Mouse (Mus musculus) lung, postnatal 25 days (tissue): ENCODE results near the gene Zfp503.

Experiments
- DNase-seq: peaks from one replicate; pipeline ENCODE4 v3.0.0; 2022; ENCODE audit warnings: low spot score

The Zfp503 gene

DNA sequence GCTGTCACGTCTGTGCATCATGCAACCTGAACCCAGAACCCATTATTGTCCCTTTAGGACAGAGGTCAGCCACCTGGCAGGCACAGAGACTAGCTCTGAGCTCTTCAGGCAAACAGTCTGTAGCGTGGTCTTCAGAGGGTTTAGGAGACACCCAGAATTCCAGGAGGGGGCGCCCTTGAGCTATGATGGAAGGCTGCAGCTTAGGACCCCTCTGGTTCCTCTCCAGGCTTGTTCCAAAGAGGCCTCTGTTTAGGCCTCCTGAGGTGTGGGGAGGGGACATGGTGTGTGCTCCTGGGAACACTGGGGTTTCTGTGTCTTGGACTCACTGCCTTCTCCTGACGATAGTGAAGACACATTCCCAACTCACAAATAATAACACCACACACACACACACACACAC, 20.4 kb downstream of the Zfp503 start:
- DNase-seq, result peak; percentile 74

DNA sequence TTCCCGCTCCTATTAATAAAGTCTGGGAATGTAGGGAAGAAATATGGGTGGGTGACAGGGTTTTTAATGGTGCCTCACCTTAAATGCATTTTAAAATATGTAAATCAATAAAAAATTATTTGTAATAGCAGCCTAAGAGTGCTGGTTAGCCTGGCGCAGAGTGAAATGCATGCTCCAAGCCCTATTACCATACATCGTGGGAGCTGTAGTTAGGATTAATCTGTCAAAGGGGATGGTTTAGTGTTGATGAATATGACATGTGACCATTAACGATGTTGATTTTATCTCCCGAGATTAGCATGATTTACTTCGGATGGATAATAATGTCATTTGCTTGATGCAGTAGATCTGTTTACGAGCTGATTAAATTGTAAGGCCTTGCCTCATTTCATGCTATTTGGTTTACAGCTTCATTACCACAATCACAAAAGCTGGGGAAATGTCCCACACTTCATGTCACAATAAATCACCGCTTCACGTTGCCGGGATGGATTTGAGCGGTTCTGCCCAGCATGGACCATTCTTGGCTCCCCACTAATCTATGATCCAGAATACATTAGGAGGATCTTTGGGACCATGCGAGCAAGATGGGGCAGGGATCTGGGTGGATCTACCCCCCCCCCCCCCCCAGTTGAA, 21.9 kb downstream of the Zfp503 start:
- DNase-seq, result no peak

DNA sequence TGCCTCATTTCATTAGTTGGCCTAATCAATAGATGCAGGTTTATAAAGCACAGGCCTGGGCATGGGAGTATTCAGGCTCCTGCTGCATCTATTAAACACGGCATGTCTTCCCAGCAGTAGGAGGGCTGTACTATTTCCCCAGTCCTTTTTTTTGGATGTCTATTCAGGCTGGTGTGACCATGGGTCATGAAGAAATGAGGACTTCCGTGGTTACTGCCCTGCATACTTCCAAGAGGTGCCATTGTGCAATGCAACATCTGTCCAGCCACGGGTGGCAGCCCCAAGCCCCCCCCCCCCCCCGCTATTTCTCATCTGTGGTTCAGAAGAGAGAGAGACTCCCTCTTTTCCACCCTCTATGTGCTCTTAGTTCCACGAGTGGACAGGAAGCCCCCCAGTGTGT, 23.1 kb downstream of the Zfp503 start:
- DNase-seq, result no peak

DNA sequence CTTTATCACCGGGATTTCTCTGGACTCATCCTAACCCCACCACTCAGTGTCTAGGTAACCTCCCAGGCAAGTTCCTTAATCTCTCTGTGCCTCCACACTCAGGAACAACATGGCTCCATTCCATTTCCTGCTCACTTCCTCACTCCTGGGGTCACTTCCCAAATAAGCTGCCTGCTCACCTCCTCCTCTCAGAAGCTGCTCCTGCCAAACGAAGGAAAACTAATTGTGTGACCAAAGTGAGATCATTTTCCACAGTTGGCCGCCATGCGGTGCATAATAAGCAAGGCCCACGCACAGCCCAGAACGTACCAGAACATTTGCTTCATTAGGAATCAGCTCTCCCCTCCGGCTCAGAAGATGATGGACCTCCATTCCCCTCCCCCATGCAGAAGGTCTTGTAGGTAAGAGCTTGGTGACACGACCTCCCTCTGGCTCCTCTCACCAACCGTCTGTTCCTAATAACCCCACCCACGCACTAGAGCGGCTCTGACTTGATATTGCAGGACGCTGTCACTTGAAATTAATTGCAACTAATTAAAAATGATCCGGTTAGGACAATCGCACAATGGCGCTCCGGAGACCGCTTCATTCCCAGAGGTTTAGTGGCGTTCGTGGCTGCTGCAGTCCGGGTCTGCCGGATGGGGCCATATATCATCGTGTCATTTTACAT, 26.9 kb downstream of the Zfp503 start:
- DNase-seq, result no peak

DNA sequence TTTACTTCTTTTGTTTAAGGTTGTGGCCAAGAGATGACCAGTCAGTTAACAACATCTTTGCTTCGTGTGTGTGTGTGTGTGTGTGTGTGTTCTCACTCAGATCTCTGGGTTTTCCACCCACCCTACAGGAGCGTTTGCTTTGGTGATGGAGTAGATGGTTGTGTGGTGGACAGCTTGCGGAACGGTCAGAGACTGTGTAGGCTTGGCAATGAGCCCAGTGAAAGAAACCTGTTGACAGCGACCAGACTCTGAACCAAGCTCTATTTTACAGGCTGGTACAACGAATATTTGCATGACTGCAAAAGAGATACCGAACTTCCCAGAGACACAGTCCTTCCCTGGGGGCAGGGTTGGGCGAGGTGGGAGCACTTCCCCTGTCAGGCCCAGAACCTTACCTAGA, 30.2 kb downstream of the Zfp503 start:
- DNase-seq, result no peak

DNA sequence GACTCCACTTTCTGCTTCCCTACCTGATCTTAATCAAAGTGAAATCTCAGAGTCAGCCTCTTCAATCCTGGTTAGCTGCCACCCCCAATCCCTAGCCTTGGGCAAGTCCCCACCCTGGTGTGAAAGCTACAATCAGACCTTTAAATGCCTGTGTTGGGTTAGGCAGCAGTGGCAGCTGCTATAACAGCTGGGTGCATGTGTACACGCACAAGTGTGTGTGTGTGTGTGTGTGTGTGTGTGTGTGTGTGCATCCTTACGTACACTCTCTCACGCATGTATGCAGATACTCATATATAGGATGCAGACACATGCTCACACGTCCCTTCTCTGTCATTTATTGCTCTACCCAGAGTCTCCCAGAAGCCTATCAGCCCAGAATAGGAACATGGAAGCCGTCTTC, 30.8 kb downstream of the Zfp503 start:
- no peak for DNase-seq

DNA sequence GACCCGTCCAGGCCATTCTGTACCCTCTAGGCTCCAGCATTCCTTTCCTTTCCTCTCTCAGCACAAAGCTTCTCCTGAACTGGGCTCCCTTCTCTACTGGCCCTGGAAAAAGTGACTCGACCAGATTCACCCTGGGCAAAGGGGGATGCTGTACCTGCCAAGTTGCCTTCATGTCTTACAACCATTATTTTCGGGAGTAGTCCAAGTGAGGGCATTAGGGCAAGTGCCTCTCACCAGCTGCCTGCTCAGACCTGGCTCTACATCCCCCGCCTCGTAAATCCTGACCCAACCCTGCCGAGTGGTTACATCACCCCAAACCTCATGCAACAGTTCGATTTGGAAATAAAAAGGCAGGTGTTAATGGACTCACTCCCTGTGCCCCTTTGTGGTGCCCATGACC, 36.9 kb downstream of the Zfp503 start:
- no peak for DNase-seq

DNA sequence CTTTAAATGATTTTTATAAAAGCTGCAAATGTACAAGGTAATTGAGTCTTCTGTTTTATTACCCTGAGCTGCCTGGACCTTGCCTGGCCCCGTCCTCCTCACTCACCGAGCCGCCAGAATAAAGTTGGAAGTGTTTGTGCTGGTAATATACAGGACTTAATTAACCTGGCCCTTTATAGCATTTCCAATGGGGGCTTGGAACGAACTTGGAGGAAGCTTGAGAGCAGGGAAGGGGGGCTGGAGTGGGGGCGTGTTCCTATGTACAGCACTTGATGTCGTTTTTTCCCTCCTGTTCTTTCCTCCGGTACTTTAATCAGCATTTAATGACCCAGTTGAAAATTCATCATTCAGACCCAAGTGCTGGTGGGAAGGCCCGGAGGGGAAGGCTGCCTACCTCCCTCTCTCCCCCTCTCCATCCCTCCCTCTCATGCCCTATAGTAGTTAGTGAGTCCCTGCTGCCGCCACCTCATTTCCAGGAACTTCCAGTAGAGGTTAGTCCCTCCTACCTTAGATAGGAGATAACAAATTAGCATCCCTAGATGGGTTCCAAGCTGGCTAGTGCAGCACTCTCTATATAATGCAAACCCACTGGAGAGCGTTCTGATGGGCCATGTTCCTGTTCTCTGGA, 37.4 kb downstream of the Zfp503 start:
- no peak for DNase-seq

DNA sequence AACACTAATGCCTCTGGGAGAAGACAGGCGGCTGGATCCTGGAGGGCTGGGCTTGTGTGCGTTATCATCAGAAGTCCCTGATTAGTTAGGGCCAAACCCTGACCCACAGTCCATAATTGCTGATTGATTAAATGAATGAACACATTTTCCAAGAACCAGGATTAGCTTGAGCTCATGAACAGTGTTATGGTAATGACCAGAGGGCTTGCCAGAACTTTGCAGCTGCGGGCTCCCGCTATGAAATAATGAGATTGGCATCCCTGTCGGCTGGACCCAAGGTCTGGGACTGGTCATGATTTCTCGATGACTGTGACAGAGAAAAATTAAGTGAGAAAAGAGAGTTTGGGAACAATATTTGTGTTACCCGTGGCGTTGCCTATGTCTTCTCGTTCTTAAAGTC, 44.5 kb downstream of the Zfp503 start:
- no peak for DNase-seq

DNA sequence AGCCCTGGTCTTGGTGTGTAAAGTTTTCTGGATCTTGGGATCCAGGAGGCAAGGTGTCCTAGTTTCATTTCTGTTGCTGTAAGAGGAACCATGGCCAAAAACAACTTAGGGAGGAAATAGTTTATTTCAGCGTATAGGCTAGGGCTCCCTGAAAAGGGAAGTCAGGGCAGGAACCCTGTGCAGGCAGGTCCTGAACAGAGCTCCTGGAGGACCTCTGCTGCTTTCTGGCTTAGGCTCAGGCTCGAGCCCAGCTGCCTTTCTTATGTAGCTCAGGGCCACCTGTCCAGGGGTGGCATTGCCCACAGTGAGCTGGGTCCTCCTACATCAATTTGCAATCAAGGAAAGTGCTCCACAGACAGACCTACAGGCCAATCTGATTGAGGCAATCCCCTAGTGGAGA, 47.8 kb downstream of the Zfp503 start:
- no peak for DNase-seq

DNA sequence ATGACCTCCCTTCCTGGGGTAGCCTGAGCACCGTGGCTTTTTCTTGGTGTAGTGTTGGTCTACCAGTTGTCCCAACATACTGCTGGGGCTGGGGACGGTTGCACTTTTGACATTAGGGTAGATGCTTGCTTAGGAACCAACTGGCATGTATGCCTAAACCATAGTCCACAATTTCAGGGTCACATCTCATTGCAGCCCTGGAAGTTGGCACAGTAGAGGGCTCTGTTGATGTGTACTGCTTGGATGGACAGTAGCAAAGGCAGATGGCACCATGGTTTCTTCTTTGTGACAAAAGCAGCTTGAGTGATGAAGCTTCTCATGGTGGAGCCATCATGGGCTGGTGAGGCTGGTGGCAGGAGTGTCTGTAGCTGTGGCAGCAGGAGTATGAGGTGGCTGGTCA, 52.3 kb downstream of the Zfp503 start:
- no peak for DNase-seq

DNA sequence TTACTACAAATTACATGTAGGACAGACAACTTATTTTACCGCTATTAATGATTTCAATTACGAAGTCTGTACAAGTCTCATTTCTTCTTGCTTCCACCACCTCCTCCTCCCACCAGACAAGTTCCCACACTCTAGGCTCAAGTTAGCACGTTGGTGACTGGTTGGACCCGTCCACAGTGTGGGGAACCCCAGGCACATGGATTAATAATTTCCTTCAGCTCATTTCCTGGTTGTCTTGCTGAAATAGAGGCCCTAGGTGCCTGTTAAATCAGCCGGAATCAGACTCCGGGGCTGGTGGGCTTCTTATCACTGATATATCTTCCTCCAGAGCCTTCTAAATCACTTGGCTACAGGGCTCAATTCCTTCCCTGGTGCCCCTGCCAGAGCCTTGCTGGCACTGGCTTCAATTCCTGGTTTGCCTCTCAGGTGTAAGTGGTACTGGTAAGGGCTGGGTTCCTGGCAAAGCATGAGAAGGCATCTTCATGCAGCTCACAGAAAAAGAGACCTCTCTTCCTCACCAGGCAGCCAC, 53.2 kb downstream of the Zfp503 start:
- no peak for DNase-seq
